Mouse (Mus musculus): ENCODE data around the gene Casz1.

- no peak for TF ChIP-seq CTCF (IDR thresholded peaks at IDR 0.05; ENCODE audit: extremely low read depth, insufficient read length, insufficient replicate concordance, low read depth, low read length)
- no peak for TF ChIP-seq POLR2A (IDR thresholded peaks at IDR 0.05; ENCODE audit: low read depth, low read length)
Observed at GRCm38 (mm10) chr4:148905295-148905694, 101.1 kb downstream of the Casz1 start.

Data from small intestine, adult 2 months (tissue).